Mouse (Mus musculus): ENCODE measurements around the gene Nlrp6. TPM values are rescaled to one million over a fixed set of nuclear protein-coding genes. Genes with fewer than 3 reads are reported as not detected.
"Not testable (repeated sequence)": the region's sequence is repeated elsewhere in the genome, so short reads cannot be mapped to it uniquely, and the experiment has no call there.

Nlrp6 gene
- 0.05 and 0.07 TPM in 2 replicates for polyA plus RNA-seq (2016; fragmentation: Nextera tagmentation; extraction: Ambion mirVana)

DNA sequence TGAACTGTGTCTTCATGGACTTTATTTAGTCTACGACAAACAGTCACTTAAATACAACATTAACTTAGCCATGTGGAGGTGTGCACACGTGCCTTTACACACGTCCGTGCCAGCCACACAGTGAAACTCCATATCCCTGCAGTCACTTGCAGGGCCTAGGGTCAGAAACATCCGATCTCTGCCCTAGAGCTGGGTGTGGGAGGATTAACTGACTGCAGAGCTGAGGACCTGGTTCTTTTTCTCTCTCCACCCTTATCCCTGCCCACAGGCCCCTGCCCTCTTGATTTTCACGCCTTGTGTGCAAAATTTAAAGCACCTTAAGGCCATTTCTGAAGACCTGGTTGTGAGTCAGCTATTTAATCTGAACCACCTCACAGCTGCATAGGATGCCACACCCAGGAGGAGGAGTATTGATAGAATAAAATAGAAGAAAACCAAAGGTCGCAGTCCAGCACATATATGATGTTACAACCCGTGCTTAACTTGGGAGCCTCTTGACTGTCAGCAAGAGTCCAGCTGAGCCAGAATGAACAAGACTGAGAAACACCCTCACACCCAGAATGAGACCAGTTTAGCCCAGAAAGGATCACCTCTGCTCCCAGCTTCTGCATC lies at the start of gene Nlrp6:
Gene Nlrp6, plus strand, starts transcription at position 485 of the 612 bp plus-strand sequence.
- WGBS: 77% methylated on average over 8 of the region's 8 CpGs
- Histone ChIP-seq H3K27me3 (ENCODE audit: low read depth, poor library complexity, severe bottlenecking) (peaks cover 81% of the 10 kb centered on the region), H3K4me1 (peaks cover 21% of the 10 kb centered on the region), H3K27ac (replicated peaks) (no peak within 1 kb of the TSS), H3K4me3 (peak within 1 kb of the TSS; percentile 62; the same call in 1 of the 2 replicates), H3K9me3 (replicated peaks) (no peaks in the 10 kb centered on the region), H3K36me3 (no peaks in the 10 kb centered on the region)
- DNase-seq (ENCODE audit: low spot score): no peak

GRCm38 (mm10) chr7:140874224-140874623 lies 46.5 kb upstream of the Nlrp6 start:
- H3K36me3 ChIP-seq: peaks cover 42% of the 10 kb centered on the region
- DNase-seq (ENCODE audit: low spot score): no peak
- H3K4me1 ChIP-seq: no peaks in the 10 kb centered on the region
- H3K4me3 ChIP-seq: no peak overlapping the region
- H3K27me3 ChIP-seq (ENCODE audit: low read depth, poor library complexity, severe bottlenecking): no peaks in the 10 kb centered on the region
- no peak overlapping the region for H3K27ac ChIP-seq (replicated peaks)
- WGBS: 93% methylated on average over 4 of the region's 4 CpGs
- no peaks in the 10 kb centered on the region for H3K9me3 ChIP-seq (replicated peaks)

GRCm38 (mm10) chr7:140877364-140877763 lies 43.3 kb upstream of the Nlrp6 start:
- no peaks in the 10 kb centered on the region for H3K9me3 ChIP-seq (replicated peaks)
- no peak overlapping the region for H3K4me3 ChIP-seq
- no peaks in the 10 kb centered on the region for H3K27me3 ChIP-seq (ENCODE audit: low read depth, poor library complexity, severe bottlenecking)
- H3K4me1 ChIP-seq: peaks cover 12% of the 10 kb centered on the region
- H3K36me3 ChIP-seq: peaks cover 40% of the 10 kb centered on the region
- DNase-seq (ENCODE audit: low spot score): no peak
- WGBS: 86% methylated on average over 6 of the region's 6 CpGs
- H3K27ac ChIP-seq (replicated peaks): no peak overlapping the region

DNA sequence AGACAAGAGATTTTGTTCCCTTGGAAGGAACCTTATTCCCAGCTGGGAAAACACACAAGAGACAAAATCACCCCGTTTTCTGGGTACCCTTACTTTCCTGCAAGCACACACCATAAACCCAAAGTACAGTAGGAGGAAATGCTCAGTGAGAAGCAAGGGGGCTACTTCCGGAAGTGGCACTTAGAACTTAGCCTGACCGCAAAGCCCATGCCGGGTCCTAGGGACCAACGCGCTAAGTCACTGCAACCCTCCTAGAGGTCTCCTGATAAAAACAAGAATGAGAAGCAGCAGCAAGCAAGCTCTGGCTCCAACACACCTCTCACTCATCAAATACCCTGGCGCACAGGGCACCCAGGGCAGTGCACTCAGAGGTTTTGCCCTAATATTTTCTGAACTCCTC lies 41.3 kb upstream of the Nlrp6 start:
- WGBS: 90% methylated on average over 7 of the region's 7 CpGs
- H3K27me3 ChIP-seq (ENCODE audit: low read depth, poor library complexity, severe bottlenecking): no peaks in the 10 kb centered on the region
- no peaks in the 10 kb centered on the region for H3K9me3 ChIP-seq (replicated peaks)
- H3K27ac ChIP-seq (replicated peaks): no peak overlapping the region
- DNase-seq (ENCODE audit: low spot score): no peak
- peaks cover 40% of the 10 kb centered on the region for H3K36me3 ChIP-seq
- no peak overlapping the region for H3K4me3 ChIP-seq
- peaks cover 23% of the 10 kb centered on the region for H3K4me1 ChIP-seq

- WGBS: 92% methylated on average over 3 of the region's 3 CpGs
- no peak overlapping the region for H3K4me3 ChIP-seq
Measured at GRCm38 (mm10) chr7:140880419-140880818, 40.3 kb upstream of the Nlrp6 start.

DNA sequence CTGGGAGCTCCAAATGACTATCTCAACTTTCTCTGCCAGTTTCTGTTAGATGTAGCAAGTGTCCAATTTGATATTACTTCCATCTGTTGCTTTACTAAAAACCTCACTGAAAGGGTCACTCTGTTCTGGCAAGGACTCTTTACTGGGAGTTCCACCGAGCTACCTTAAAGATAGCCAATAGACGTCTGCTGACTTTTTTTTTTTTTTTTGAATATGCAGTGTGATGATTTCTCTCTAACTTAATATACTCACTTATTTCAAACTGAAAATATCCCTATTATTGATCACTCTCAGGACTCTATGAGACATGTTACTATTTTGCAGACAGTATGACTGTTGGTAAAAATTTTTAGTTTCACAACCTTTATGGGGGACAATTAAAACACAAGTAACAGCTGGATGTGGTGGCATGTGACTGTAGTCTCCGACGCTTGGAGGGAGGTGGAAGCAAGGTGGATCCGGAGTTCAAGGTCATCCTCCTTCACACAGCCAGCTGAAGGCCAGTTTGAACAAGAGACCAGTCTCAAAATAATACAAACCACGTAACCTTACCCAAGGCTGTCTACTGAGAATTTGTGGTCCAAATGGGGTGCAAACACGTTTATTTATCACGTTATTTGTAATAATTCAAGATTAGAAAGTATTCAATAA lies 39.7 kb upstream of the Nlrp6 start:
- no peaks in the 10 kb centered on the region for H3K27me3 ChIP-seq (ENCODE audit: low read depth, poor library complexity, severe bottlenecking)
- DNase-seq (ENCODE audit: low spot score): no peak
- peaks cover 23% of the 10 kb centered on the region for H3K4me1 ChIP-seq
- 36% methylated on average over 8 of the region's 8 CpGs for WGBS
- H3K9me3 ChIP-seq (replicated peaks): no peaks in the 10 kb centered on the region
- H3K4me3 ChIP-seq: peak overlapping the region; percentile 96
- peaks cover 42% of the 10 kb centered on the region for H3K36me3 ChIP-seq
- peak overlapping the region; percentile 87 for H3K27ac ChIP-seq (replicated peaks)

More at GRCm38 (mm10) chr7:140880419-140880818, 40.3 kb upstream of the Nlrp6 start:
- H3K27ac ChIP-seq (replicated peaks): no peak overlapping the region
- peaks cover 41% of the 10 kb centered on the region for H3K36me3 ChIP-seq
- H3K27me3 ChIP-seq (ENCODE audit: low read depth, poor library complexity, severe bottlenecking): no peaks in the 10 kb centered on the region
- DNase-seq (ENCODE audit: low spot score): no peak
- no peaks in the 10 kb centered on the region for H3K9me3 ChIP-seq (replicated peaks)
- peaks cover 23% of the 10 kb centered on the region for H3K4me1 ChIP-seq

DNA sequence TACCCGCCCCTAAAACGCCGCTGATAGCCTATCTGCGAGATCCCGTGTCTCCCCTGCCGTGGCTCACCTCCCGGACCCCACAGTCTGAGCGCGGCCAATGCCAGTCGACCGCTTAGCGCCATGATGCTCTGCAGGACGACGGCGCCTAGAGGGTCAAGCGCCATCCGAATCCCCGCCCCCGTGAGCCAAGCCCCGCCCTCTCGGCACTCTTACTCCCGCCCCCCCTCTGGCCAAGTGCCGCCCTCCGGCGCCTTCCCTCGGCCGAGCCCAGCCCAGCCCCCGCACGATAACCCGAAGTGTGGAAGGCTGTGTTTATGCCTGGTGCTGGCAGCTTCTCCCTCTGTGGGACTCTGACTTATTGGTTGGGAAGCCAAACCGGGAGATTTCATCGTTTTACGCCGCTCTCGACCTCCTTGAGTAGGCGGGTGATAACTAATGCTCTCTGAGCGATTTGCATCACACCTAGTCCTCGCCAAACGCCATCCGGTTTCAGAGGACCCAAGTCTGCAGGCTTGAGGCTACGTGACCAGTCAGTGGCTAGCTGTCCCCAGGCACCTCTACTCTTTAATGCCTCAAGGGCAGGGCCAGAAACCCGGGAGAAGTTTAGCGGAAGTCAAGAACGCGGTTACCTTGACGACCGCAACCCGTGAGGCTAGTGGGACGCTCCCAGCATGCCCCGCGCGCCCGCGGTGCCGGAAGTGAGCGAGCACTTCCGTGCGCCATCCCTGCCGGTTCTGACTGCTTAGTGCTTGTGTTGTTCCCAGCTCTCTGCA lies 38.8 kb upstream of the Nlrp6 start, which contains the start of the genes Psmd13 and Sirt3:
Gene Psmd13, plus strand, starts transcription at position 273 of the 773 bp plus-strand sequence.
Gene Sirt3, minus strand, starts transcription at position 614 of the 773 bp plus-strand sequence.
- peak; percentile 94 for DNase-seq (ENCODE audit: low spot score)
- Histone ChIP-seq H3K9me3 (replicated peaks) (no peaks in the 10 kb centered on the region), H3K27ac (replicated peaks) (peak within 1 kb of the TSS; percentile 87), H3K4me1 (peaks cover 23% of the 10 kb centered on the region), H3K27me3 (ENCODE audit: low read depth, poor library complexity, severe bottlenecking) (no peaks in the 10 kb centered on the region), H3K36me3 (peaks cover 42% of the 10 kb centered on the region), H3K4me3 (peak within 1 kb of the TSS; percentile 96)
- under 1% methylated on average over 59 of the region's 59 CpGs for WGBS

- 0% methylated on average over 12 of the region's 12 CpGs for WGBS
- DNase-seq (ENCODE audit: low spot score): no peak
- Histone ChIP-seq H3K9me3 (replicated peaks) (no peaks in the 10 kb centered on the region), H3K27ac (replicated peaks) (peak overlapping the region; percentile 87), H3K4me1 (peaks cover 23% of the 10 kb centered on the region), H3K36me3 (peaks cover 44% of the 10 kb centered on the region), H3K27me3 (ENCODE audit: low read depth, poor library complexity, severe bottlenecking) (no peaks in the 10 kb centered on the region), H3K4me3 (peak overlapping the region; percentile 96)
Measured at GRCm38 (mm10) chr7:140882469-140882803, 38.3 kb upstream of the Nlrp6 start.

GRCm38 (mm10) chr7:140890636-140891035 lies 30.1 kb upstream of the Nlrp6 start:
- H3K9me3 ChIP-seq (replicated peaks); H3K27ac ChIP-seq (replicated peaks); H3K4me3 ChIP-seq; DNase-seq (ENCODE audit: low spot score); H3K27me3 ChIP-seq (ENCODE audit: low read depth, poor library complexity, severe bottlenecking); H3K4me1 ChIP-seq: not testable (repeated sequence)
- WGBS: 96% methylated on average over 16 of the region's 16 CpGs
- peaks cover 87% of the 10 kb centered on the region for H3K36me3 ChIP-seq

- Histone ChIP-seq H3K27me3 (ENCODE audit: low read depth, poor library complexity, severe bottlenecking) (no peaks in the 10 kb centered on the region), H3K4me1 (no peaks in the 10 kb centered on the region), H3K36me3 (peaks cover 87% of the 10 kb centered on the region), H3K9me3 (replicated peaks) (no peaks in the 10 kb centered on the region), H3K4me3 (no peak overlapping the region), H3K27ac (replicated peaks) (no peak overlapping the region)
- no peak for DNase-seq (ENCODE audit: low spot score)
- WGBS: 86% methylated on average over 7 of the region's 7 CpGs
Measured at GRCm38 (mm10) chr7:140894031-140894430, 26.7 kb upstream of the Nlrp6 start.

DNA sequence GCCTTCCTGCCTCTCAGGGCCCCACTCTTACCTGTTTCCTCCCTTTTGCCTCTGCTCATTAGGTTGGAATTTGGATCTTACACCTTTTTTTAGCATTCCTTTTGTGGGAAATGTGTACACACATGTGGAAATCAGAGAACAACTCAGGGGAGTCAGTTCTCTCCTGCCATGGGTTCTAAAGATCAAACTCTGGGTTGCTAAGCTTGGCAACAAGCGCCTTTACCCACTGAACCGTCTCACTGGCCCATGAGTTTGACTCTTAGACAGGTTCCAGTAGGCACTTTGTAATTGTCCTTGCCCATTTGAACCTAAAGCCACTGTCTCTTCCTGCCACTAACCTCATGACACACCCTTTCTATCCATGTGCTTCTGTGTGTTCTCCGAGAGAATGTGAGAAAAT lies 26.1 kb upstream of the Nlrp6 start:
- no peak overlapping the region for H3K27ac ChIP-seq (replicated peaks)
- no peak for DNase-seq (ENCODE audit: low spot score)
- no peaks in the 10 kb centered on the region for H3K27me3 ChIP-seq (ENCODE audit: low read depth, poor library complexity, severe bottlenecking)
- 95% methylated on average over 3 of the region's 3 CpGs for WGBS
- no peaks in the 10 kb centered on the region for H3K4me1 ChIP-seq
- no peaks in the 10 kb centered on the region for H3K9me3 ChIP-seq (replicated peaks)
- H3K36me3 ChIP-seq: peaks cover 87% of the 10 kb centered on the region
- H3K4me3 ChIP-seq: no peak overlapping the region

DNA sequence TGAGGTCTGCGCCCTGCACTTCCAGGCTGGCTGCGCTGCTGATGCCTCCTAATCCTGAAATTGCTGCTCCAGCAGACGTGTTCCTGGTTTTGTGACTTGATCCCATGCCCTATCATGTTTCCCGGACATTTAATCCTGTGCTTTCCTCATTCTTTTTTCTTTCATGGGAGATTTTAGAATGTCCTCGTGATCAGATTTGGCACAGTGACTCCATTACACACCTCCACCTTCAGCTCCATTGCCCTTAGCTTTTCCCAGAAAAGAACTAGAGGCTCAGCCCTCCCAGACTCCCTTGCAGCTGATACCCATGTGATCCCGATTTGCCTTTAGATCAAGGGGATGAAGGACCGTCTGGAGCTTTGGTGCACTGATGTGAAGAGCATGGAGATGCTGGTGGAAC lies 22.8 kb upstream of the Nlrp6 start:
- Histone ChIP-seq H3K4me3 (no peak overlapping the region), H3K4me1 (no peaks in the 10 kb centered on the region; the same call in 1 of the 2 replicates), H3K27ac (replicated peaks) (no peak overlapping the region), H3K9me3 (replicated peaks) (no peaks in the 10 kb centered on the region), H3K27me3 (ENCODE audit: low read depth, poor library complexity, severe bottlenecking) (no peaks in the 10 kb centered on the region), H3K36me3 (peaks cover 66% of the 10 kb centered on the region)
- DNase-seq (ENCODE audit: low spot score): no peak
- WGBS: 89% methylated on average over 7 of the region's 7 CpGs

GRCm38 (mm10) chr7:140899121-140899520 lies 21.6 kb upstream of the Nlrp6 start:
- Histone ChIP-seq H3K9me3 (replicated peaks) (no peaks in the 10 kb centered on the region), H3K27ac (replicated peaks) (no peak overlapping the region), H3K4me3 (no peak overlapping the region), H3K27me3 (ENCODE audit: low read depth, poor library complexity, severe bottlenecking) (no peaks in the 10 kb centered on the region), H3K36me3 (peaks cover 53% of the 10 kb centered on the region), H3K4me1 (no peaks in the 10 kb centered on the region; the same call in 1 of the 2 replicates)
- DNase-seq (ENCODE audit: low spot score): no peak
- WGBS: 81% methylated on average over 3 of the region's 3 CpGs
